Mouse (Mus musculus): ENCODE results near the gene Bcorl1. TPM values are rescaled to one million over a fixed set of nuclear protein-coding genes. Genes with fewer than 3 reads are reported as not detected.
A peak's percentile ranks its signal among the peaks of the same experiment; 100 is the strongest.

Bcorl1 gene
- polyA plus RNA-seq (2016; fragmentation: Nextera tagmentation; extraction: Ambion mirVana), result 5.4 and 5.9 TPM in 2 replicates

GRCm38 (mm10) chrX:48341141-48341540, at the start of gene Bcorl1:
Bcorl1 (plus strand) TSS chrX:48341358.
- no peak within 1 kb of the TSS for H3K27ac ChIP-seq
- peaks cover 5% of the 10 kb centered on the region; the same call in 1 of the 2 replicates for H3K4me1 ChIP-seq
- H3K27me3 ChIP-seq (replicated peaks), result no peaks in the 10 kb centered on the region
- H3K9me3 ChIP-seq, result no peaks in the 10 kb centered on the region
- peak within 1 kb of the TSS; percentile 48 for H3K4me3 ChIP-seq
- WGBS, result 25% methylated on average over 12 of the region's 33 CpGs
- no peaks in the 10 kb centered on the region for H3K36me3 ChIP-seq
- H3K4me2 ChIP-seq (replicated peaks), result peak within 1 kb of the TSS; percentile 75
- H3K9ac ChIP-seq, result peak within 1 kb of the TSS; percentile 53
- ATAC-seq (ENCODE audit: low FRiP score, low read depth), result peak; percentile 4; the same call in 1 of the 2 replicates

GRCm38 (mm10) chrX:48291413-48291812, 49.7 kb upstream of the Bcorl1 start:
- H3K27ac ChIP-seq, result no peak overlapping the region
- H3K4me3 ChIP-seq, result no peak overlapping the region
- no peak overlapping the region for H3K4me2 ChIP-seq (replicated peaks)
- H3K9ac ChIP-seq, result no peak overlapping the region
- H3K36me3 ChIP-seq, result no peaks in the 10 kb centered on the region
- no peak for ATAC-seq (ENCODE audit: low FRiP score, low read depth)
- no peaks in the 10 kb centered on the region for H3K27me3 ChIP-seq (replicated peaks)
- 41% methylated on average over 3 of the region's 3 CpGs for WGBS
- no peaks in the 10 kb centered on the region for H3K4me1 ChIP-seq
- no peaks in the 10 kb centered on the region for H3K9me3 ChIP-seq

DNA sequence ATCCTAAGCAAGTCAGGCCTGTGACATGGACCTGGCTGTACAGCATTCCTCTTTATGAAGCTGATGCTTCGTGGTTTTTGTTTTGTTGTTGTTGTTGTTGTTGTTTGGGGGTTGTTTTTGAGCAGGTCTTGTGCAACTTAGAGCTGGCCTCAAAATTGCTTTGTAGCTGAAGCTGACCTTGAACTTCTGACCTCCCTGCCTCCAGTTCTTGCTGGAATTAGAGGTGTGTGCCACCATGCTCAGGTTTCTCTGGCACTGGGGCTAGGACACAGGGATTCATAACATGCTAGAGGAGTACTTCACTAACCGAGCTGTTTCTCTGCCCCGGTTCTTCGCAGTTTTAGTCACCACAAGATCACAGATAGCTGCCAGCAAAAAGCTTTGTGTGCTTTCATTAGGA, 35.8 kb upstream of the Bcorl1 start:
- Histone ChIP-seq H3K4me3 (no peak overlapping the region), H3K9me3 (no peaks in the 10 kb centered on the region), H3K9ac (no peak overlapping the region), H3K27me3 (replicated peaks) (no peaks in the 10 kb centered on the region), H3K4me1 (no peaks in the 10 kb centered on the region), H3K27ac (no peak overlapping the region), H3K36me3 (no peaks in the 10 kb centered on the region), H3K4me2 (replicated peaks) (no peak overlapping the region)
- WGBS, result 84% methylated on average over 4 of the region's 4 CpGs
- ATAC-seq (ENCODE audit: low FRiP score, low read depth), result no peak

DNA sequence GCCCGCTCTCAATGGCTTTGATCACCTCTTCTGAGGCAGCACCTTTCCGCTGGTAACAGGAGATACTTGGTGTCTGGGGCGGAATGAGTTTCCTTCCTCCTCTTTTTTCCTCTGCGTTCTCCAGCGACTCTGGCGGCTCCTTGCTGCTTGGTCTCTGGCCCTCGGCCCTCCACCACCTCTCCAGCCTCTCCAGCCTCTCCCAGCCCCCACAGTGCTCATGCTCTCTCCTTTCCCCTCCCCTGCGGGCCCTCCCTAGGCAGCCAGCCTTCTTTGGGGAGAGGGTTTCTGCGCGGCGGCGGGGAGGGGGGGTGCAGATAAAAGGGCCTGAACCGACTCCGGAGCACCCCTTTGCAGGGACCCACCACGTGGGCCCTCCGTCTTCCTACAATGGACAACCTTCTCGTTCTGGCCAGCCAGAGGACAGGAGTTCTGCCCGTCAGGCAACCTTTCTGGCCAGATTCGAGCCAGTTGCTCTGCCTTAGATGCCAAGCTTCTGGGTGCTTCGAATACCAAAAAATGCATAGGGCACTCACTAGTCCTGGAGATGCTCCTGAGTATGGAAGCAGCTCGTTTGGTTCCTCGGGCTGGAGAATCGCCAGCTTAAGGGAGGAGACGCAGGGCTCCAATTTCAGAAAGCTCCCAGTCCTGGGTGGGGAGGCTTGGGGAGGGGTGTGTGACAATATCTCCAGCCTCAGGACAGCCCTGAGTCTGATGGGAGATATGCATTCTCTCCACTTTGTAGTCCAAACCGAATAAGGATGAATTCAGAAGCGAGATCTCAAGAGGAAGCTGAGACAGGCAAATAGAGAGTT, 30.2 kb upstream of the Bcorl1 start:
- ATAC-seq (ENCODE audit: low FRiP score, low read depth), result 0 out of 2 replicates have a peak, but pooled peaks have one; percentile 30
- Histone ChIP-seq H3K4me2 (replicated peaks) (peak overlapping the region; percentile 52), H3K27me3 (replicated peaks) (no peaks in the 10 kb centered on the region), H3K4me3 (0 out of 2 replicates have a peak overlapping the region, but pooled peaks have one; percentile 13), H3K9me3 (no peaks in the 10 kb centered on the region), H3K4me1 (no peaks in the 10 kb centered on the region), H3K9ac (no peak overlapping the region), H3K27ac (no peak overlapping the region), H3K36me3 (no peaks in the 10 kb centered on the region)
- WGBS, result 24% methylated on average over 26 of the region's 26 CpGs

- Histone ChIP-seq H3K4me3 (no peak overlapping the region), H3K9ac (no peak overlapping the region), H3K27ac (no peak overlapping the region), H3K4me1 (no peaks in the 10 kb centered on the region), H3K36me3 (no peaks in the 10 kb centered on the region), H3K9me3 (no peaks in the 10 kb centered on the region), H3K4me2 (replicated peaks) (no peak overlapping the region), H3K27me3 (replicated peaks) (no peaks in the 10 kb centered on the region)
- WGBS, result 74% methylated on average over 5 of the region's 5 CpGs
- ATAC-seq (ENCODE audit: low FRiP score, low read depth), result no peak
These were observed 29.4 kb upstream of the Bcorl1 start for GRCm38 (mm10) chrX:48311727-48312126.

DNA sequence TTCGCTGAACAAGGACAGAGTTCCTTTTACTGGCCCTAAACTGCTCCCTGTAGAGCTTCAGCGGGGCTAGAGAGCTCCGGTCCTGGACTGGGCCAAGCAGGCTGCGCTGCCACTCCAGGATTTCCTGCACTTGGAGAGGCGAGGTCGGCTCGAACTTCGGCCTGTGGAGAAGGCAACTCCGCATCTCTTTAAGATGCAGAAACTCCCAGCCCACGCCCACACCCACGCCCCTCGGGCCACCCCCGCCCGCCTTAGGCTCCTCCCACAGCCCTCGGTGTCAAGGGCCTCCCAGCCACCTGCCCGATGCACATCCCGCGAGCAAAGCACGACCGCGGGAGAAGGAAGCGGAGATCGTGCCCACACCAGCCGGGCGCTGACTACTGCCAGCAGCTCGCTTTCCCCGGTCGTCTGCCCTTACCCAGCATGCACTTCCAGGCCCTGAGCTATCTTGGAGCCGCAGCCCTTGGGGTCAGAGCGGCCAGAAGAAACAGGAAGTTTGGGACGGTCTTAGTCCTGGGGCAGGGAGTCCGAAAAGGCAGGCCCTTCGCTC, 26.6 kb upstream of the Bcorl1 start:
- H3K27ac ChIP-seq, result no peak overlapping the region
- H3K9ac ChIP-seq, result peak overlapping the region; percentile 47; the same call in 1 of the 2 replicates
- peak; percentile 73 for ATAC-seq (ENCODE audit: low FRiP score, low read depth)
- no peaks in the 10 kb centered on the region for H3K9me3 ChIP-seq
- peak overlapping the region; percentile 64 for H3K4me2 ChIP-seq (replicated peaks)
- H3K4me3 ChIP-seq, result peak overlapping the region; percentile 33
- no peaks in the 10 kb centered on the region for H3K36me3 ChIP-seq
- H3K4me1 ChIP-seq, result no peaks in the 10 kb centered on the region
- 16% methylated on average over 33 of the region's 33 CpGs for WGBS
- peaks cover 3% of the 10 kb centered on the region; the same call in 1 of the 2 replicates for H3K27me3 ChIP-seq (replicated peaks)

GRCm38 (mm10) chrX:48317444-48317843, 23.7 kb upstream of the Bcorl1 start:
- no peak overlapping the region for H3K4me2 ChIP-seq (replicated peaks)
- H3K4me3 ChIP-seq, result no peak overlapping the region
- H3K27ac ChIP-seq, result no peak overlapping the region
- H3K9me3 ChIP-seq, result no peaks in the 10 kb centered on the region
- no peak overlapping the region for H3K9ac ChIP-seq
- 60% methylated on average over 3 of the region's 3 CpGs for WGBS
- ATAC-seq (ENCODE audit: low FRiP score, low read depth), result no peak
- H3K4me1 ChIP-seq, result no peaks in the 10 kb centered on the region
- no peaks in the 10 kb centered on the region for H3K36me3 ChIP-seq
- peaks cover 3% of the 10 kb centered on the region; the same call in 1 of the 2 replicates for H3K27me3 ChIP-seq (replicated peaks)

DNA sequence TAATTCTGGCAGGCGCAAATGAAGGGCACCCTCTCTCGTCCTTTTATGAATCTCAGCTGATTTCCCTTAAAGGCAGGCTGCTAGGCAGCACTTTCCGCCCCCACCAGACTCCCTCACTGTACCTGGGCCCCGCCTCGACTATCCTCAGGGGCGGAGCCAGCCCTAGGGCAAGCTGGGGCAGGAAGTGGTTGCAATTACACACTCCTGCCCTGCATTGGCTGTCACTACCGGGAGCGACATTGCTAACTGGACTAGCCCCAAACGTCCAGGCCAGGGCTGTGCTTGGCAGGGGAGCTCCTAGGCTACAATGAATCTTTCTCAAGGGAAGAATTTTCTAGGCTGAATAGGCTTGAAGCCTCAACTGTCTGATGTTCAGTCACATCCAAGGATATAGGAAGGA, 23.0 kb upstream of the Bcorl1 start:
- no peaks in the 10 kb centered on the region for H3K4me1 ChIP-seq
- WGBS, result 30% methylated on average over 9 of the region's 9 CpGs
- H3K36me3 ChIP-seq, result no peaks in the 10 kb centered on the region

GRCm38 (mm10) chrX:48340441-48341049, 613 bp upstream of the Bcorl1 start:
- 10% methylated on average over 34 of the region's 35 CpGs for WGBS
- Histone ChIP-seq H3K4me2 (replicated peaks) (peak overlapping the region; percentile 75), H3K27ac (no peak overlapping the region), H3K9me3 (no peaks in the 10 kb centered on the region), H3K4me1 (peaks cover 5% of the 10 kb centered on the region; the same call in 1 of the 2 replicates), H3K9ac (peak overlapping the region; percentile 53; the same call in 1 of the 2 replicates), H3K27me3 (replicated peaks) (no peaks in the 10 kb centered on the region), H3K36me3 (no peaks in the 10 kb centered on the region), H3K4me3 (peak overlapping the region; percentile 48)
- no peak for ATAC-seq (ENCODE audit: low FRiP score, low read depth)

More for the DNA sequence above, 23.0 kb upstream of the Bcorl1 start:
- no peak for ATAC-seq (ENCODE audit: low FRiP score, low read depth)
- Histone ChIP-seq H3K9ac (no peak overlapping the region), H3K27me3 (replicated peaks) (peaks cover 3% of the 10 kb centered on the region; the same call in 1 of the 2 replicates), H3K27ac (no peak overlapping the region), H3K4me3 (no peak overlapping the region), H3K9me3 (no peaks in the 10 kb centered on the region), H3K4me2 (replicated peaks) (no peak overlapping the region)

GRCm38 (mm10) chrX:48341621-48342161, 533 bp downstream of the Bcorl1 start:
- peaks cover 5% of the 10 kb centered on the region; the same call in 1 of the 2 replicates for H3K4me1 ChIP-seq
- H3K4me2 ChIP-seq (replicated peaks), result peak overlapping the region; percentile 75
- no peaks in the 10 kb centered on the region for H3K9me3 ChIP-seq
- peak overlapping the region; percentile 48 for H3K4me3 ChIP-seq
- no peak for ATAC-seq (ENCODE audit: low FRiP score, low read depth)
- H3K9ac ChIP-seq, result peak overlapping the region; percentile 53
- H3K27ac ChIP-seq, result no peak overlapping the region
- 11% methylated on average over 36 of the region's 73 CpGs for WGBS
- H3K27me3 ChIP-seq (replicated peaks), result no peaks in the 10 kb centered on the region
- no peaks in the 10 kb centered on the region for H3K36me3 ChIP-seq

DNA sequence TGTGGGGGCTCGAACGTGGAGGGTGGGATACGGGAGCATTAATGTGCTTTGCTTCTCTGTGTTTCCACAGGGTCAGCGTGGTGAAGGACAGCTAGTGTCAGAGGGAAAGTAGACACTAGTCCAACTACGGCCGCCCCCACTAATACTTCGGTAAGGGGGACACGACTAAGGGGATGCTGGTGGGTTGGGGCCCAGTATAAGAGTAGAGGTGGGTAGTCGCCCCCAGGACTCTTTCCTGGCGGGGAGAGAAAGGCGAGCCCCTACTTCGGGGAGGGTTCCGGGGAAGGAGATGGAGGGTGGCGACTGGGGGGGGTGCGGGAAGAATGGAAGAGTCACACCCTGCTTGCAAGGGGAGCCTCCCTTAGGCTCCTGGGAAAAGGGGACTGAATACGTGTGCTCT, 1.6 kb downstream of the Bcorl1 start:
- no peak overlapping the region for H3K9ac ChIP-seq

More for the DNA sequence above, 1.6 kb downstream of the Bcorl1 start:
- Histone ChIP-seq H3K4me3 (peak overlapping the region; percentile 21), H3K4me1 (peaks cover 5% of the 10 kb centered on the region; the same call in 1 of the 2 replicates), H3K4me2 (replicated peaks) (peak overlapping the region; percentile 75), H3K9me3 (no peaks in the 10 kb centered on the region), H3K36me3 (no peaks in the 10 kb centered on the region), H3K27ac (no peak overlapping the region), H3K27me3 (replicated peaks) (no peaks in the 10 kb centered on the region)
- 19% methylated on average over 16 of the region's 16 CpGs for WGBS
- ATAC-seq (ENCODE audit: low FRiP score, low read depth), result peak; percentile 2; the same call in 1 of the 2 replicates
